Mouse (Mus musculus): Measurements from ENCODE around the gene Dcaf12. TPM values are rescaled to one million over a fixed set of nuclear protein-coding genes. Genes with fewer than 3 reads are reported as not detected.

Gene Dcaf12
- polyA plus RNA-seq, 1 experiment, result 21.1 TPM

- no peak for TF ChIP-seq GATA1 (IDR thresholded peaks at IDR 0.05; ENCODE audit: borderline replicate concordance, low read length)
- TF ChIP-seq FLI1 (IDR thresholded peaks at IDR 0.05; ENCODE audit: low read length), result no peak
- Histone ChIP-seq H3K4me1 (peaks cover 35% of the 10 kb centered on the region), H3K36me3 (replicated peaks; ENCODE audit: low read length) (peaks cover 41% of the 10 kb centered on the region), H3K9me3 (no peaks in the 10 kb centered on the region), H3K27me3 (replicated peaks) (no peaks in the 10 kb centered on the region), H3K4me3 (replicated peaks) (no peak overlapping the region)
Observed at GRCm38 (mm10) chr4:41257752-41258151, 56.9 kb downstream of the Dcaf12 start.

GRCm38 (mm10) chr4:41255564-41256210, 59.0 kb downstream of the Dcaf12 start:
- no peaks in the 10 kb centered on the region for H3K9me3 ChIP-seq
- H3K4me1 ChIP-seq, result peaks cover 37% of the 10 kb centered on the region
- peaks cover 44% of the 10 kb centered on the region for H3K36me3 ChIP-seq (replicated peaks; ENCODE audit: low read length)
- no peak overlapping the region for H3K4me3 ChIP-seq (replicated peaks)
- TF ChIP-seq GATA1 (IDR thresholded peaks at IDR 0.05; ENCODE audit: borderline replicate concordance, low read length), result no peak
- no peak for TF ChIP-seq FLI1 (IDR thresholded peaks at IDR 0.05; ENCODE audit: low read length)
- no peaks in the 10 kb centered on the region for H3K27me3 ChIP-seq (replicated peaks)

DNA sequence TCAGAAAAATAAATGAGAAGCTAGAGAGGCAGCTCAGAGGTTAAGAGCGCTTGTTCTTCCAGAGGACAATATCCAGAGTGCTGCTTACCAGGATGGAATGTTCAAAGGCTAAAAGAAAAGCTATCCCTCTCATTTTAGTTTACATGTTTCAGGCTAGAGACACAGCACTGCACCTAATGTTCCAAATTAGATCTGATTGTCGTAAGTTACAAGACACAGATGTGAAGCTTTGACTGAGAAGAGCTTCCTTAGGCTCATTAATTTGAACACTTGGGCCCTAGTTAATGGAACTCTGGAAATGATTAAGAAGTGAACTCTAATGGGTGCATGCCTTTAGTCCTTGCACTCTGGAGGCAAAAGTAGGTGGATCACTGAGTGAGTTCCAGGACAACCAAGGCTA, 60.9 kb downstream of the Dcaf12 start:
- Histone ChIP-seq H3K4me3 (replicated peaks) (no peak overlapping the region), H3K9me3 (no peaks in the 10 kb centered on the region), H3K36me3 (replicated peaks; ENCODE audit: low read length) (peaks cover 55% of the 10 kb centered on the region), H3K4me1 (peaks cover 37% of the 10 kb centered on the region), H3K27me3 (replicated peaks) (no peaks in the 10 kb centered on the region)
- TF ChIP-seq GATA1 (IDR thresholded peaks at IDR 0.05; ENCODE audit: borderline replicate concordance, low read length), result no peak
- TF ChIP-seq FLI1 (IDR thresholded peaks at IDR 0.05; ENCODE audit: low read length), result no peak

DNA sequence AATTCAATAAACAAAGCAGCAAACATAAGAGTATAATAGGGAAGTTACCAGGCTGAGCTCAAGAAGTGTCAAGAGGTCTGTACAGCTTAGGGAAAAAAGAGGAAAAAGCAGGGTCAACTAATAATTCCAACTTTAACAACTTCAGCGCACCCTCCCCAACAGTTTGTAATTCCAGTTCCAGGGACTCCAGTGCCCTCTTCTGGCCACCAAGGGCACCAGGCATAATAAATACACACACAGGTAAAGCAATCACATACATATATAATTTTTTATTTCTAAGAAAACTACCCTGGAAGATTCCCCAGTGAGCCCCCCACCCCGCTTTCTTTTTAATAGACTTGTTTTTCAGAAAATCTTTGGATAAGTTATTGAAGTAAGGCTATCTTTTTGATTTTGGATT, 69.3 kb downstream of the Dcaf12 start:
- H3K27me3 ChIP-seq (replicated peaks), result no peaks in the 10 kb centered on the region
- TF ChIP-seq FLI1 (IDR thresholded peaks at IDR 0.05; ENCODE audit: low read length) (no peak), GATA1 (IDR thresholded peaks at IDR 0.05; ENCODE audit: borderline replicate concordance, low read length) (no peak)
- no peaks in the 10 kb centered on the region for H3K9me3 ChIP-seq
- peaks cover 7% of the 10 kb centered on the region for H3K4me1 ChIP-seq
- H3K36me3 ChIP-seq (replicated peaks; ENCODE audit: low read length), result peaks cover 81% of the 10 kb centered on the region
- no peak overlapping the region for H3K4me3 ChIP-seq (replicated peaks)

Other genes starting within 250 kb of the Dcaf12 start
- not detected in 2 replicates for gene Aqp3, start 216.7 kb downstream of the Dcaf12 start, polyA plus RNA-seq (2012; ENCODE audit: insufficient read depth, low replicate concordance)
- gene Nol6, start 190.4 kb downstream of the Dcaf12 start, polyA plus RNA-seq (2012; ENCODE audit: insufficient read depth, low replicate concordance), result 22.2 and 35.2 TPM in 2 replicates
- gene Ube2r2, start 179.1 kb downstream of the Dcaf12 start, polyA plus RNA-seq (2012; ENCODE audit: insufficient read depth, low replicate concordance), result 25.8 and 32.8 TPM in 2 replicates
- 277 and 564 TPM in 2 replicates for gene Ubap2, start 39.7 kb downstream of the Dcaf12 start, polyA plus RNA-seq (2012; ENCODE audit: insufficient read depth, low replicate concordance)
- 5.1 and 28.5 TPM in 2 replicates for gene Ubap1, start 34.1 kb upstream of the Dcaf12 start, polyA plus RNA-seq (2012; ENCODE audit: insufficient read depth, low replicate concordance)
- 1.2 and 1.9 TPM in 2 replicates for gene Kif24, start 150.0 kb upstream of the Dcaf12 start, polyA plus RNA-seq (2012; ENCODE audit: insufficient read depth, low replicate concordance)
- 3.0 and 13.7 TPM in 2 replicates for gene Nudt2, start 150.3 kb upstream of the Dcaf12 start, polyA plus RNA-seq (2012; ENCODE audit: insufficient read depth, low replicate concordance)
- gene AI464131, start 188.2 kb upstream of the Dcaf12 start, polyA plus RNA-seq (2012; ENCODE audit: insufficient read depth, low replicate concordance), result 0.07 TPM in 1 of 2 replicates, not detected in the other
- 0.29 TPM in 1 of 2 replicates, not detected in the other for gene 1110017D15Rik, start 202.4 kb upstream of the Dcaf12 start, polyA plus RNA-seq (2012; ENCODE audit: insufficient read depth, low replicate concordance)